Mouse (Mus musculus) ZHBTc4 (cell line): Measurements from ENCODE around the gene Gdi2.

Experiments used
- DNase-seq: peaks from one replicate; pipeline ENCODE4 v3.0.0-alpha.2; 2011; ENCODE audit warnings: low read depth, low spot score

The Gdi2 gene

DNA sequence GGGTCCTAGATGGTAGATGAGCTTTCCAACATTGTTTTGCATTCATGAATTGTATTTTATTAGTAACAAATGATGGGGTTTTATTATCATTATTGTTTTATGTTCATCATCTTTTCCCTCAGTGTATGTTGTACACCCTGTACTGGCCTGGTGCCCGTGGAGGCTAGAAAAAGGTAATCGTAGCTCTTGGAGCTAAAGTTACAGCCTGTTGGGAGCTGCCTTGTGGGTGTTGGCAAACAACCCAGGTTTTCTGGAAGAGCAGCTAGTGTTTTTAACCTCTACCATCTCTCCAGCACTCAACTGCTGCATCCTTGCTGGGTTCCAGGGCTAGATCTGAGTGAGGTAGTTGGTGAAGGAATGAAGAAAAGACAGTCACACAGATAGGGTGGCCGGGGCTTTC, 9.5 kb downstream of the Gdi2 start:
- no peak for DNase-seq

DNA sequence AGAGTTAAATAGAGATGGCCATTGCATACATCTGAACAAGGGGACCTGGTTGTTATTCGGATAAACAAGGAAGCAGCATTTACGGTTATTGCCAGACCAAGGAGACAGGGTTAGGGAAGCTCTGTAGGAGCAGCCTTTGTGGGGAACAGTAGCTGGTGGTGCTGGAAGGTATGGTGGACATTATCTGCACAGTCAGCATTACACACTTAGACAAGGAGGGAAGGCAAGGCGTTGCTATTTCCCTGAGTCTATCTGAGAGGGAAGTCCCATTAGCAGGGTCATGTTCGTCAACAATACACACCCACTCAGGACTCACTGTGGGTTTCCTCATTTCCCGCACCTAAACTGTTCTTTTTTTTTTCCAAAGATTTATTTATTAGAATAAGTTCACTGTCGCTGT, 10.0 kb downstream of the Gdi2 start:
- DNase-seq: no peak

DNA sequence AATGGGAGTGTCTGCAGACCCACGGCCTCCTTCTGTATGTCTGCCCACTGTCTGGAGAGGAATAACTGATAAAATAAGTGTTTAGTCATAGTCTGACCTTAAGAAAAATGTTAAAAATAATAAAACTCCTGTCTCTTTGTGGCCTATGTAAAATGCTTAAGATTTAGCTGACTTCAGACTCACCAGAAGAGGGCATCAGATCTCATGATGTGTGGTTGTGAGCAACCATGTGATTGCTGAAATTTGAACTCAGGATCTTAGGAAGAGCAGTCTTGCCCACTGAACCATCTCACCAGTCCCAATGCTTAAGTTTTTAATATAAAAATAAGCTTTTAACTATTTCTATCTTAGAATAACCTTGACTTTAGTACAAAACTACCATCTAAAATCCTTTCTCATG, 25.3 kb downstream of the Gdi2 start:
- DNase-seq: no peak

DNA sequence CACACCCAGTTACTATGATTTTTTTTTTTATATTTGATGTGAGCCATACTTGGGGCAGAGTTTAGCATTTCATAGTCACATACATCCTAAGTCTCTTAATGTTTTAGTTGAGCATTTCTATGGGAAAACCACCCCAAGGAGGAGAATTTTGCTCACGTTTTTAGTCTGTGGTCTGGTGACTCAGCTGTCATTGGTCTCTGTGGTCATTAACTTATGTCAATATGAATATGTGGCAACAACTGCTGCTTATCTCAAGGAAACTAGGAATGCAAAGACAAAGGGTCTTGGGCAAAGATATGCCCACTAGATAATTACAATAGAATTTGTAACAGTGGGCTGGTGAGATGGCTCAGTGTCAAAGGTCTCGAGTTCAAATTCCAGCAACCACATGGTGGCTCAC, 26.1 kb downstream of the Gdi2 start:
- no peak for DNase-seq

DNA sequence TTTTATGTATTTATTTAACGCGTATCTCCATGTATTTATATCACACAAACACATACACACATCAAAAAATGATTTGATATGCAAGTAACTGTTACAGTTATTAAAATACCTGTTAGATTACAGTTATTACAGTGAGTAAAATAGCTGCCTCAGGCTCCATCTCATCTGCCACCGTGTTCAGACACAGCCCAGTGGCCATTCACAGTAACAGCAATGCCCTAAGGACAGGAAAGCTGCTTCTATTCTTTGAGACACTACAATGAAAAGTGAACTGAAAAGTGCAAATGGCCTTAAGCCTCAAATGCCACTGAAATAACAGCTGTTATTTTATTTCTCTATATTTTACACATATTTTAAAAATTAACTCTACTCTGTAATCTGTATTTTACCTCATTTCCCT, 52.9 kb downstream of the Gdi2 start:
- peak; percentile 28 for DNase-seq

DNA sequence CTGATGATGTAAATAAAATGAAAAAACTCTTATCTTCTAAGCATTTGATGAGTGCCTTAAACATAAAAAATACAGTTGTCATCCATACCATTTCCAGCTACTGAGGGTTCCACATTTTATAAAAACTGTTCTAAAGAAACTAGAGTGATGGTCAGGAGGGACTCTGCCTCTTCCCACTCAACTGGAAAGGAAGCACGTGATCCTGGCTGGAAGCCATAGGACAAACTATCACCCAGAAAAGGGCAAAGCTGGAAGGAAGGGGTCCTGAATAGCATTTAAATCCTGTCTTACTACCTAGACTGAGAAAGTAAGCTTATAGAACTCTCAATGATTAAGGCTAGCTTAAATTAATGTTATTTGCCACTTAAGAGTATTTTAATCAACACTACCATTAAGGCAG, 56.4 kb downstream of the Gdi2 start:
- DNase-seq: no peak

DNA sequence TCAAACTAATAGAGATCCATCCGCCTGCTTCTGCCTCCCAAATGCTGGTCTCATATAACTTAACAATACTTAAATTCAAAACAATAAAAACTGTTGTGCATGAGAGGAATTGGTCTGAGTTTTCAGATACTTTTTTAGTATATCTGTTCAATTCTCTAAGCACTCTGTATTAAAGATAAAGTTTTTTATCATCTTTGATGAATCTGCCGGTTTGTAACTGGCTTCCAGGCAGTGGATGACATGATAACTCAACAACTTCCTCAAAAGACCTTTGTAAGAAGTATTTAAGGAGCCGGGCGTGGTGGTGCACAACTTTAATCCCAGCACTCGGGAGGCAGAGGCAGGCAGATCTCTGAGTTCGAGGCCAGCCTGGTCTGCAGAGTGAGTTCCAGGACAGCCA, 58.4 kb downstream of the Gdi2 start:
- no peak for DNase-seq

DNA sequence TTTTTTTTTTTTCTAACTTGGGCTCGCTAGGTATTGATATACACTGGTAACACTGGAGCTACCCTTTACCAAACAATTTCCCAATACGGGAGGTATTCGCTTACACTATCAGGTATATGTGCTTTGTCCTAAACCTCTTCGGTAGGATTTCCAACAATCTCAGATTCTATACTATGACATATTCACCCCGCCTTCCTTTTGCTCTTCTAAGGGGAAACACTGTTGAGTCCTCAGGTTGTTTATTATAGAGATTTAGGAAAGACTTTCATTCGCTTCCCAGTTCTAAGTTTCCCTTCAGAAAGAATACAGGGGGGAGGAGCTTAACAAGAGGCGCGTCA, 71.9 kb downstream of the Gdi2 start:
- no peak for DNase-seq

DNA sequence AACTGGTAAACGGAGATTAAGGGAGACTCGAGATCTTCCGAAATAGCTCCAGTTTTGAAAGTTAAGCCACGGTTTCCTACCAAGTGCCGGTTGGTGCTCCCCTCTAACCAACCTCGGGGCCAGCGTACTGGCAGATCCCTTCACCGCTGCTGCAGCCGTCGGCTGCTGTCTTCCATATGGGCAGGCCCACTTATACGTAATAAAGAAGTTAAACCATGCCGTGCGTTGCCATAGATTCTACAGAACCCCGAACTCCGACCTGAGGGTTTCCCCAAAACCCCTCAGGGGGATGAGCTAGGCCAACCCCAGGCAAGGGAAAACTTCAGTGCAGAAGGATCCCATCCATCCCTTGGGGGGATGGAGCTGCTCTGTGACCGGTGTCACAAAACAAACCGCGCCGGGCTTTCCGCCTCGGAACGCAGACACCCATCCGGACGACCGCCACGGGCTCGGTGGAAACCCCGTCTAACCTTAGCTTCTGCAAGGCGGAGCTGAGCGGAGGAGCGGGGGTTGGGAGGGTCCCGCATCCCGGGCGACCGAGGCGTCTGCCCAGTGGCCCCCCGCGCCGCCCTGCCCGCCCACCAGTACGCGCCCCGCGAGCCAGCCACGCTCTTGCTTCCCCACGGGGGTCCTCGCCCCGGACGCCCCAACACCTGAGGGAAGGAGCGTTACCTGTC, 72.4 kb downstream of the Gdi2 start:
- peak; percentile 65 for DNase-seq

DNA sequence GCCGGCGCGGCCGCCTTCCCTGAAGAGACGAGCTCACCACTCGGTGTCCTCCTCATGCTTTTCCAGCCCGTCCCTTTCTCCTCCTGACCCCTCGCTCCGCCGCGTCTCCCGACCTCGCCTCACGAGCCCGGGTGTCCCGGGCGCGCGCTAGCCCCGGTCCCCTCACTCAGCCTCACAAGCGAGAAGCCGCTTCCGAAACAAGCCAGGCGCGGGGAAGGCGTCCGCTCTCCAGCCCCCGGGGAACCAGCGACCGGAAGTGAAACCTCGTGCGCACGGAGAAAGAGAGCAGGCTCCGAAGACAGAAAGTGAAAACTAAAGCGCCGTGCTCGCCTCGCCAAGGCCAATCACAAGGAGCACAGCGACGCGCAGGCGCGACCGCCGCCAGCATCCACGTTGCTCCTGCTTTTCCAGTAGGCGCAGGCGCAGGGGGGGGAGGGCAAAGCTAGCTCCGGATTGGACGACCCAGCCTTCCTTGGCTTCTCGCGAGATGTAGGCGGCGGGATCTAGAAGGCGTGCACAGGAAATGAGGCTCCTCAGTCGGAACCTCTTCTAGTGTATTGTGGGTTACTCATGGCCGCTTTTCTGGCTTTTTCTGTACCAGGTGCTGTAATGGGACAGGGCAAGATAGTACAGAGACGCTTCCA, 73.1 kb downstream of the Gdi2 start, which contains the start of gene Fam208b:
Gene Fam208b, minus strand, starts transcription at position 314 of the 644 bp plus-strand sequence.
- peak; percentile 93 for DNase-seq
